Mouse (Mus musculus) megakaryocyte, embryonic 14.5 days (primary cell): Measurements from ENCODE around the gene Btbd8. TPM values are rescaled to one million over a fixed set of nuclear protein-coding genes. Genes with fewer than 3 reads are reported as not detected.

Source experiments
- H3K27me3 ChIP-seq: replicated peaks from 2 replicates; pipeline ENCODE3; 2012; ENCODE audit warnings: inconsistent platforms
- H3K36me3 ChIP-seq: replicated peaks from 2 replicates; pipeline ENCODE3; 2012; ENCODE audit warnings: low read length, inconsistent platforms, mixed read lengths
- H3K4me1 ChIP-seq: 2 replicates; pipeline ENCODE4 v1.6.1; 2012; ENCODE audit warnings: inconsistent platforms
- H3K4me3 ChIP-seq: replicated peaks from 2 replicates; pipeline ENCODE3; 2012; ENCODE audit warnings: moderate library complexity, mild to moderate bottlenecking, inconsistent platforms
- H3K9me3 ChIP-seq: 2 replicates; pipeline ENCODE4 v1.6.1; 2012; ENCODE audit warnings: inconsistent platforms
- FLI1 ChIP-seq: IDR thresholded peaks from 2 replicates; pipeline ENCODE4 v1.6.1; 2012; ENCODE audit warnings: low read length, inconsistent platforms, mixed read lengths
- GATA1 ChIP-seq: IDR thresholded peaks from 3 replicates; pipeline ENCODE4 v1.6.1; 2012; ENCODE audit warnings: mixed read lengths, low read length, inconsistent platforms, borderline replicate concordance
- polyA plus RNA-seq: library from polyadenylated mRNA; stranded (reverse); fragments of >175 nt; gene quantifications from 2 replicates; pipeline ENCODE4 v1.2.3, GENCODE M21; 2012; ENCODE audit warnings: low replicate concordance; ENCODE audit not compliant: insufficient read depth

Btbd8 gene
- polyA plus RNA-seq, 1 experiment: 0.10 TPM

DNA sequence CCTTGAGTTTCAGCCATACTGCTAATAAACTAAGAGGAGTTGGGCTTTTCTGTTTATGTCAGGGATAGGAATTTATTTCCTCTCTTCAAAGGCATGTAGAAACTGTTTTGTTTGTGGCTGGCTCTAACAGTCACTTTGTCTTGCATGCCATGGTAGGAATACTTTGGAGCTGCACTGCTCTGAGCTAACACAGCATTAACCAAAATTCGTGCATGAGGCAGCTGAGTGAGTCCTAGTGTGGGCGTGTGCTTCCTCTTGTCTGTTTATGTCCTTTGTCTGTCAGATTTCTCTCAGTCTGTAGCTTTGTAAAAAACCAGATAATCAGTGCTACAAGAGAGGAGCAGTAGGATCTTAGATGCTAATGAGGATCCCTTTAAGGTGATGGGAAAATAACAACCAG lies 73.5 kb downstream of the Btbd8 start:
- peaks cover 7% of the 10 kb centered on the region for H3K36me3 ChIP-seq
- H3K27me3 ChIP-seq: no peaks in the 10 kb centered on the region
- H3K4me3 ChIP-seq: no peak overlapping the region
- peaks cover 38% of the 10 kb centered on the region for H3K4me1 ChIP-seq
- TF ChIP-seq FLI1: no peak
- no peak for TF ChIP-seq GATA1
- H3K9me3 ChIP-seq: no peaks in the 10 kb centered on the region

DNA sequence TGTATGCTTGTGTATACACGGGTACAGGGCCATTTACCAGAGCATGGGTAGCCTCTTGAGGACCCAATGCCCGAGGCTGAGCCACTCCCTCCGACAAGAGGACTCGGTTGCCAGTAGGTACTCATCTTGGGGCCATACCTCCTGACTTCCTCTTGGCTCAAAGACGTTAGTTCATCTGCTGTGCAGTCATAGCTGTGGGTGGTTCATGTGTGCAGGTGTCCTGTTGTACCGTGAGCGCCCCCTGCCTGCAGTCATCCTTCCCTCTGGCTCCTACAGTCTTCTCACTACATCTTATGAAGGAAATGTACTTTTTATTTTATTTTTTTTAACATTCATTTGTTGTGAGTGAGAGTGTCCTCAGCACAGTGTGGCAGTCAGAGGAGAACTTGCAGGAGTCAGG lies 75.8 kb downstream of the Btbd8 start:
- Histone ChIP-seq H3K4me3 (no peak overlapping the region), H3K9me3 (no peaks in the 10 kb centered on the region; the same call in 1 of the 2 replicates), H3K36me3 (peaks cover 6% of the 10 kb centered on the region), H3K4me1 (peaks cover 43% of the 10 kb centered on the region), H3K27me3 (no peaks in the 10 kb centered on the region)
- TF ChIP-seq GATA1: no peak
- TF ChIP-seq FLI1: no peak

DNA sequence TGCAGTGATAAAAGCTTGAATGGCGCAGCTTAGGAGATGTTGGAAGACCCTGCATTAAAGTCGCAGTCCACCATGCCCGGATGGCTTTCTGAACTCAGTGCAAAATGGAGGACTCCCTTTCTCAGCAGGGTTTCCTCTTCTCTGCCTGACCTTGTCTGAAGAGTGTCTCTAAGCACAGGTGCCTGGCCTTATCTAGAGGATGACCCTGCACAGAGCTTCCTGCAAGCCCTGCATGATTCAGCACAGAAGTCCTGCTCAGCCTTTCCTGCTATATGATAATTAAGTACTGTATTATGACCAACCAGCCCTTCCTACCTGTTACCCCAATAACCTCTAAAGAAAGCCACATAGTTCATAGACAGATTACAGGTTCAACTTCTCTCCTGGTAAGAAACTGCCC lies 77.7 kb downstream of the Btbd8 start:
- no peak overlapping the region for H3K4me3 ChIP-seq
- peaks cover 4% of the 10 kb centered on the region; the same call in 1 of the 2 replicates for H3K9me3 ChIP-seq
- H3K4me1 ChIP-seq: peaks cover 48% of the 10 kb centered on the region
- H3K36me3 ChIP-seq: peaks cover 5% of the 10 kb centered on the region
- TF ChIP-seq GATA1: no peak
- no peak for TF ChIP-seq FLI1
- H3K27me3 ChIP-seq: no peaks in the 10 kb centered on the region

DNA sequence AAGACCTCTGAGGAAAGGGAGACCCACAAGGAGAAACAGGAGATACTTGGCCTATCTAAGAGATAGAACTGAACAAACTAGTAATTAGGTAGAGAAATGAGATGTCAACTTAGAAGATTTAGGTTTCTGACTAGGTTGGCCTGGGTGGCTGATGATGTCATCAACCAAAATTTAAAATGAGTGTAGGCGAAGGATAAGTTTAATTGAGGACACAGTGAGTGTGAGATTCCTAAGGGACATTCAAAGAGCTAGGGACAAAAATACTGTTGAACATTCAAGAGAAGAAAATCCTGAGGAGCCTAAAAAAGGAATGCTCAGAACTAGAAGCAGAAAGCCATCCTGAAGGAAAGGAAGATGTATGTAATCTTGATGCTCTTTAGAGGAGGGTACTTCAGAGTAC lies 78.3 kb downstream of the Btbd8 start:
- peaks cover 3% of the 10 kb centered on the region for H3K36me3 ChIP-seq
- TF ChIP-seq FLI1 (no peak), GATA1 (no peak)
- no peak overlapping the region for H3K4me3 ChIP-seq
- peaks cover 54% of the 10 kb centered on the region for H3K4me1 ChIP-seq
- H3K9me3 ChIP-seq: peaks cover 6% of the 10 kb centered on the region; the same call in 1 of the 2 replicates
- H3K27me3 ChIP-seq: no peaks in the 10 kb centered on the region

DNA sequence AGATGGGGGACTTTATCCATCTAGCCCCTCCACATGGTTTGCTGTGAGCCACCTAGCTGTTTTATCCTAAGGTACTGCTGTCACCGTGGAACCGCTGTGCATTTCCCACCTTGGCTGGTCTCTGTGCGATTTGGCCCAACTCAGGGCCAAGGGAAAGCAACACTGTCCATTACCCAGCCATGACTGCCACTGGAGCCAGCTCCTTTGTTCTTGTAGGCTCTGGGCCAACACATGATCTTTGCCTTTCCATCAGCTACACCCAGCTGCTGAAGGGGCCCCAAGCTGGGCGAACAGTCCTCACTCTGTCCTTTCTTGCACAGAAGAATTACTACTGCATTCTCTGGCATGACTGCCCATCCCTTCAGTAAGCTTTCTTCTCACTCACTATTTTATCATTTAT lies 80.8 kb downstream of the Btbd8 start:
- Histone ChIP-seq H3K4me3 (no peak overlapping the region), H3K27me3 (no peaks in the 10 kb centered on the region), H3K36me3 (peaks cover 6% of the 10 kb centered on the region), H3K9me3 (peaks cover 6% of the 10 kb centered on the region; the same call in 1 of the 2 replicates), H3K4me1 (peaks cover 58% of the 10 kb centered on the region)
- no peak for TF ChIP-seq GATA1
- TF ChIP-seq FLI1: no peak

DNA sequence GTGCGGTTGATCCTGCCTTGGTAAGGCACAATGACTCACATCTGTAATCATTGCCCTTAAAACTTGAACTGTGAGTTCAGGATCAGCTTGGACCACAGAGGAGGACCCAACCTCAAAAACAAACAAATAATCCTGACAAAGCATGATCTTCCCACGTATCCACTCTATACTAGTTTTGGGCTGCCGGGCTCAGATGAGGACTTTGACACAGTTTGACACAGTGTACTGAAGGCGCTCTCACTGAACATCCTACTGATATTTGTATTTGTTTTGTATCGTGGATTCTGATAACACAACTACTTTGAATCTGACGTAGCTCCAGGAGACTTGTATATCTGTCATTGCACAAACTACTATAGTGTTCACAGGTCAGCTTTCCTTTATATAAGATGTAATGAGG lies 83.6 kb downstream of the Btbd8 start:
- peaks cover 6% of the 10 kb centered on the region; the same call in 1 of the 2 replicates for H3K9me3 ChIP-seq
- no peaks in the 10 kb centered on the region for H3K27me3 ChIP-seq
- H3K4me3 ChIP-seq: no peak overlapping the region
- H3K36me3 ChIP-seq: peaks cover 6% of the 10 kb centered on the region
- no peak for TF ChIP-seq FLI1
- no peak for TF ChIP-seq GATA1
- peaks cover 56% of the 10 kb centered on the region for H3K4me1 ChIP-seq

DNA sequence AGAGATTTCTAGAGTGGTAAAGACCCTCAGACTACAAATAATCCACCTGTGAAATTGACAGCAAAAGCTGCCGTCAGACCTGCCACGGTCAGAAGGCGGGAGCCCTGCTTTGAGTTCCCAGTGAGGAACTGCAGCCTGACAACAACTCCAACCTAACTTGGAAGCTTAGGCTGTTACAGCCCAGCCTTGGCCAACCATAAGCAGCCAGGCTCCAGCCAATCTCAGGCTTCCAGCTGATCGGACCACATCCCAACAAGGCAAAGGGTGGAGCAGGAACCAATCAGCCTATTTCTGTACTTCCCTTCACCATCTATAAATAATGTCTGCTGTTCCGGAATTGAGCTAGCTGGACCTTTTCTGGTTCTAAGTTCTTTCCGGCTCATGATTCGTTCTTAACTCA lies 84.1 kb downstream of the Btbd8 start:
- peaks cover 6% of the 10 kb centered on the region for H3K36me3 ChIP-seq
- H3K4me3 ChIP-seq: no peak overlapping the region
- peaks cover 6% of the 10 kb centered on the region; the same call in 1 of the 2 replicates for H3K9me3 ChIP-seq
- peaks cover 60% of the 10 kb centered on the region for H3K4me1 ChIP-seq
- no peaks in the 10 kb centered on the region for H3K27me3 ChIP-seq
- TF ChIP-seq FLI1 (no peak), GATA1 (no peak)

DNA sequence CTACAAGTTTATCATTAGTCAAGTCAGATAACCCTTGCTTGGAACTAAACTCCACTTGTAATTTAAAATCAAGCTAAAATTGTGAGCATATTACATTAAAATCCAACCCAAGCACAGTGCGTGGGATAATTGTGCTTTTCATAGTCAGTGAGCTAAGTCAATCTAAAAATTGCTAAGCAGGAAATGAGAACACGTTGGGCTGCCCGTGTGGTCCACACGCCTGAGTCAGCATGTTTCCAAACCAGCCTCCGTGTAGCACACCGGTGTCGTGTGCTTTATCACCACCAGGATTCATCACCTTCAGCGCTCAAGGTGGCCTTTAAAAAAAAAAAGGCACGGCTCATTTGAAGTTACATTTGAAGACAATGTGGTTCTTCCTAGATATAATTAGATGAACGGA lies 86.5 kb downstream of the Btbd8 start:
- no peak for TF ChIP-seq FLI1
- Histone ChIP-seq H3K27me3 (no peaks in the 10 kb centered on the region), H3K36me3 (peaks cover 3% of the 10 kb centered on the region), H3K9me3 (peaks cover 6% of the 10 kb centered on the region; the same call in 1 of the 2 replicates), H3K4me3 (peak overlapping the region; percentile 70), H3K4me1 (peaks cover 68% of the 10 kb centered on the region)

DNA sequence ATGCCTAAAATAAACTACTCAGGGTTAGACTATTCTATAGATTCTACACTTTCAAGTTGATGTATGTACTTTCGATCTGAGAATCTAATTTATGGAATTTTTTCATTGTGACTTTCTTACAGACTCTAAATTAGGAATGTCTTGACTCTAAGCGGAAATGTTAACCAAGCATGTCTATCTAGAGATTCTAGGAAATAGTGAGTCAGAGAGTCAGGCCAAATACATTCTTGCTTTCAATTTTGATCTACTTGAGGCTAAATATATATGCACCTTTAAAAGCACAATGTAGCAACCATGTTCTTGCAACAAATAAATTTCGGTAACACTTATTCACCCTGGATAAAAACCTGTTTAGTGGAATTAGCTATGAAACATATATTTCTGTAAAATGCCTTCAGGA lies 91.1 kb downstream of the Btbd8 start:
- no peaks in the 10 kb centered on the region for H3K36me3 ChIP-seq
- TF ChIP-seq GATA1 (no peak), FLI1 (no peak)
- H3K9me3 ChIP-seq: no peaks in the 10 kb centered on the region
- no peak overlapping the region for H3K4me3 ChIP-seq
- H3K4me1 ChIP-seq: peaks cover 45% of the 10 kb centered on the region
- no peaks in the 10 kb centered on the region for H3K27me3 ChIP-seq

DNA sequence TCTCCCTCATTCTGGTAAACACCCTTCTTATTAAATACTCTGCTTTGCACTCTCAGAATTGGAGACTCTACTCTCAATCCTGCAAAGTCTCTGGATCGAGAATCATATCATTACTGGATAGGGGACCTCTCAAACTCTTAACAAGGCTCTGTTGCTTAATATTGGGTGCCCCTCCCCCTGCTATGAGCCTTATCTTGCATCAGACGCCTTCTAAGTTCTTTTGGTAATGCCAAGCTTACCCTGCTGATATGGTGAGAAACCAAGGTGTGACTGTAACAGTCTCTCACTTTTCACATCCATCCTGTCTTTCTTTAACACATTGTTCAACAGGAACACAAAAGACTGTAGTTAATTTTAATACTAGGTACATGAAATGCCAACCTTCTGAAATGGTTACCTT lies 95.8 kb downstream of the Btbd8 start:
- Histone ChIP-seq H3K36me3 (no peaks in the 10 kb centered on the region), H3K27me3 (no peaks in the 10 kb centered on the region), H3K4me3 (no peak overlapping the region), H3K9me3 (peaks cover 7% of the 10 kb centered on the region), H3K4me1 (peaks cover 26% of the 10 kb centered on the region)
- TF ChIP-seq GATA1 (no peak), FLI1 (no peak)

DNA sequence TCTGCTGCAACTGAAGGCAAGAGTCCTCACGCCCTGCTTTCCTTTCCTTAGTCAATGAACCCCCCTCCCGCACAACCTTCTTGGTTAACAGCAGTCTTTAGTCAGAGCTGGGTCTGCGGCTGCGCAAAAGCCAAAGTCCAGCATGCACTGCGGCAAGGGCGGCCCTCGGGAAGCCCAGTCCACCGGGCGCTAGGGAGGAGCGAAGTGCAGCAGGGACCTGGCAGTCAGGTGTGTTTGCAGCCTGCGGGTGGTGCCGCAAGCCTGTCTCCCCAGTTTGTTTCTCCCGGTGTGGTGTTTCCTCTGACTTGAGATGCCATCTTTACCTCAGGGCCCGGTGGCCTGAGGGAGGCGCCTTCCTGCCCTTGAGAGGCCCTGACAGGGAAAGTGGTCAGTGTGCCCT lies 96.8 kb downstream of the Btbd8 start, which contains the start of gene 1700028K03Rik:
Gene 1700028K03Rik, plus strand, starts transcription at position 129 of the 400 bp plus-strand sequence.
- peaks cover 7% of the 10 kb centered on the region for H3K9me3 ChIP-seq
- no peaks in the 10 kb centered on the region for H3K36me3 ChIP-seq
- TF ChIP-seq GATA1 (no peak), FLI1 (no peak)
- peaks cover 18% of the 10 kb centered on the region for H3K4me1 ChIP-seq
- no peak within 1 kb of the TSS for H3K4me3 ChIP-seq
- H3K27me3 ChIP-seq: no peaks in the 10 kb centered on the region
